Mouse (Mus musculus): ENCODE measurements around the gene Atf5. TPM values are rescaled to one million over a fixed set of nuclear protein-coding genes. Genes with fewer than 3 reads are reported as not detected.

Gene Atf5
- polyA plus RNA-seq, 1 experiment from 2014 or later: 1.8 TPM

GRCm38 (mm10) chr7:44826771-44827170 lies 10.3 kb upstream of the Atf5 start:
- H3K4me3 ChIP-seq (ENCODE audit: control insufficient read depth in 1 of 2, insufficient read depth in 1 of 2, low read depth in 1 of 2, low read length in 2 of 2): no peak overlapping the region
- no peak overlapping the region for H3K4me2 ChIP-seq (ENCODE audit: low read length)
- no peak for ATAC-seq (ENCODE audit: insufficient number of reproducible peaks, insufficient read depth, low FRiP score, low read depth)
- H3K9ac ChIP-seq (ENCODE audit: low read length): peak overlapping the region; percentile 34; the same call in 1 of the 2 replicates
- 90% methylated on average over 3 of the region's 3 CpGs for WGBS
- H3K9me3 ChIP-seq (ENCODE audit: control insufficient read depth, low read length): no peaks in the 10 kb centered on the region
- H3K27ac ChIP-seq (replicated peaks in 1 of 2; ENCODE audit: control insufficient read depth in 1 of 2, insufficient read depth in 1 of 2, low read depth in 2 of 2, low read length in 2 of 2): no peak overlapping the region
- peaks cover 46% of the 10 kb centered on the region for H3K36me3 ChIP-seq (ENCODE audit: control insufficient read depth, insufficient read depth, low read length)
- peaks cover 0 to 26% of the 10 kb centered on the region in 2 experiments; a peak in 1 of 4 replicates for H3K4me1 ChIP-seq (ENCODE audit: control insufficient read depth in 2 of 2, insufficient read depth in 2 of 2, low read length in 2 of 2)
- H3K27me3 ChIP-seq (ENCODE audit: control insufficient read depth, insufficient read depth, low read length): no peaks in the 10 kb centered on the region

GRCm38 (mm10) chr7:44824872-44825271 lies 8.4 kb upstream of the Atf5 start:
- Histone ChIP-seq H3K27ac (replicated peaks in 1 of 2; ENCODE audit: control insufficient read depth in 1 of 2, insufficient read depth in 1 of 2, low read depth in 2 of 2, low read length in 2 of 2) (no peak overlapping the region), H3K4me3 (ENCODE audit: control insufficient read depth in 1 of 2, insufficient read depth in 1 of 2, low read depth in 1 of 2, low read length in 2 of 2) (no peak overlapping the region), H3K4me1 (ENCODE audit: control insufficient read depth in 2 of 2, insufficient read depth in 2 of 2, low read length in 2 of 2) (peaks cover 1 to 44% of the 10 kb centered on the region in 2 experiments; a peak in 3 of 4 replicates), H3K9me3 (ENCODE audit: control insufficient read depth, low read length) (no peaks in the 10 kb centered on the region), H3K4me2 (ENCODE audit: low read length) (no peak overlapping the region), H3K9ac (ENCODE audit: low read length) (no peak overlapping the region), H3K36me3 (ENCODE audit: control insufficient read depth, insufficient read depth, low read length) (peaks cover 28% of the 10 kb centered on the region), H3K27me3 (ENCODE audit: control insufficient read depth, insufficient read depth, low read length) (no peaks in the 10 kb centered on the region)
- WGBS: 25% methylated on average over 3 of the region's 3 CpGs
- no peak for ATAC-seq (ENCODE audit: insufficient number of reproducible peaks, insufficient read depth, low FRiP score, low read depth)

- Histone ChIP-seq H3K9me3 (ENCODE audit: control insufficient read depth, low read length) (no peaks in the 10 kb centered on the region), H3K27ac (replicated peaks in 1 of 2; ENCODE audit: control insufficient read depth in 1 of 2, insufficient read depth in 1 of 2, low read depth in 2 of 2, low read length in 2 of 2) (no peak overlapping the region), H3K4me2 (ENCODE audit: low read length) (no peak overlapping the region), H3K27me3 (ENCODE audit: control insufficient read depth, insufficient read depth, low read length) (no peaks in the 10 kb centered on the region), H3K4me3 (ENCODE audit: control insufficient read depth in 1 of 2, insufficient read depth in 1 of 2, low read depth in 1 of 2, low read length in 2 of 2) (no peak overlapping the region), H3K9ac (ENCODE audit: low read length) (no peak overlapping the region), H3K36me3 (ENCODE audit: control insufficient read depth, insufficient read depth, low read length) (peaks cover 20% of the 10 kb centered on the region), H3K4me1 (ENCODE audit: control insufficient read depth in 2 of 2, insufficient read depth in 2 of 2, low read length in 2 of 2) (peaks cover 11 to 58% of the 10 kb centered on the region in 2 experiments)
- 46% methylated on average over 7 of the region's 7 CpGs for WGBS
- ATAC-seq (ENCODE audit: insufficient number of reproducible peaks, insufficient read depth, low FRiP score, low read depth): no peak
Measured at GRCm38 (mm10) chr7:44823409-44823808, 7.0 kb upstream of the Atf5 start.

GRCm38 (mm10) chr7:44821666-44822448 lies 5.4 kb upstream of the Atf5 start:
- Histone ChIP-seq H3K4me2 (ENCODE audit: low read length) (no peak overlapping the region), H3K9me3 (ENCODE audit: control insufficient read depth, low read length) (no peaks in the 10 kb centered on the region), H3K4me1 (ENCODE audit: control insufficient read depth in 2 of 2, insufficient read depth in 2 of 2, low read length in 2 of 2) (peaks cover 20 to 72% of the 10 kb centered on the region in 2 experiments), H3K27me3 (ENCODE audit: control insufficient read depth, insufficient read depth, low read length) (no peaks in the 10 kb centered on the region), H3K4me3 (ENCODE audit: control insufficient read depth in 1 of 2, insufficient read depth in 1 of 2, low read depth in 1 of 2, low read length in 2 of 2) (no peak overlapping the region), H3K9ac (ENCODE audit: low read length) (no peak overlapping the region), H3K36me3 (ENCODE audit: control insufficient read depth, insufficient read depth, low read length) (peaks cover 13% of the 10 kb centered on the region; the same call in 1 of the 2 replicates), H3K27ac (replicated peaks in 1 of 2; ENCODE audit: control insufficient read depth in 1 of 2, insufficient read depth in 1 of 2, low read depth in 2 of 2, low read length in 2 of 2) (no peak overlapping the region)
- WGBS: 84% methylated on average over 7 of the region's 7 CpGs
- no peak for ATAC-seq (ENCODE audit: insufficient number of reproducible peaks, insufficient read depth, low FRiP score, low read depth)

GRCm38 (mm10) chr7:44820525-44820924 lies 4.1 kb upstream of the Atf5 start:
- no peak overlapping the region for H3K4me2 ChIP-seq (ENCODE audit: low read length)
- H3K36me3 ChIP-seq (ENCODE audit: control insufficient read depth, insufficient read depth, low read length): peaks cover 10% of the 10 kb centered on the region; the same call in 1 of the 2 replicates
- no peaks in the 10 kb centered on the region for H3K27me3 ChIP-seq (ENCODE audit: control insufficient read depth, insufficient read depth, low read length)
- no peak overlapping the region for H3K4me3 ChIP-seq (ENCODE audit: control insufficient read depth in 1 of 2, insufficient read depth in 1 of 2, low read depth in 1 of 2, low read length in 2 of 2)
- H3K9ac ChIP-seq (ENCODE audit: low read length): no peak overlapping the region
- WGBS: 74% methylated on average over 3 of the region's 3 CpGs
- no peak for ATAC-seq (ENCODE audit: insufficient number of reproducible peaks, insufficient read depth, low FRiP score, low read depth)
- H3K4me1 ChIP-seq (ENCODE audit: control insufficient read depth in 2 of 2, insufficient read depth in 2 of 2, low read length in 2 of 2): peaks cover 20 to 67% of the 10 kb centered on the region in 2 experiments
- H3K9me3 ChIP-seq (ENCODE audit: control insufficient read depth, low read length): no peaks in the 10 kb centered on the region
- H3K27ac ChIP-seq (replicated peaks in 1 of 2; ENCODE audit: control insufficient read depth in 1 of 2, insufficient read depth in 1 of 2, low read depth in 2 of 2, low read length in 2 of 2): no peak overlapping the region; a peak in 1 of 4 replicates

- H3K9me3 ChIP-seq (ENCODE audit: control insufficient read depth, low read length): no peaks in the 10 kb centered on the region
- H3K27ac ChIP-seq (replicated peaks in 1 of 2; ENCODE audit: control insufficient read depth in 1 of 2, insufficient read depth in 1 of 2, low read depth in 2 of 2, low read length in 2 of 2): no peak overlapping the region
- no peak for ATAC-seq (ENCODE audit: insufficient number of reproducible peaks, insufficient read depth, low FRiP score, low read depth)
- 39% methylated on average over 5 of the region's 5 CpGs for WGBS
- H3K27me3 ChIP-seq (ENCODE audit: control insufficient read depth, insufficient read depth, low read length): no peaks in the 10 kb centered on the region
- peak overlapping the region; percentile 95 for H3K9ac ChIP-seq (ENCODE audit: low read length)
- H3K4me1 ChIP-seq (ENCODE audit: control insufficient read depth in 2 of 2, insufficient read depth in 2 of 2, low read length in 2 of 2): peaks cover 22 to 71% of the 10 kb centered on the region in 2 experiments
- H3K4me3 ChIP-seq (ENCODE audit: control insufficient read depth in 1 of 2, insufficient read depth in 1 of 2, low read depth in 1 of 2, low read length in 2 of 2): peak overlapping the region in 1 of 2 experiments; percentile 6; a peak in 1 of 4 replicates
- H3K36me3 ChIP-seq (ENCODE audit: control insufficient read depth, insufficient read depth, low read length): peaks cover 10% of the 10 kb centered on the region; the same call in 1 of the 2 replicates
- H3K4me2 ChIP-seq (ENCODE audit: low read length): peak overlapping the region; percentile 91; the same call in 1 of the 2 replicates
Measured at GRCm38 (mm10) chr7:44819863-44820262, 3.4 kb upstream of the Atf5 start.

- Histone ChIP-seq H3K9me3 (ENCODE audit: control insufficient read depth, low read length) (no peaks in the 10 kb centered on the region), H3K4me1 (ENCODE audit: control insufficient read depth in 2 of 2, insufficient read depth in 2 of 2, low read length in 2 of 2) (peaks cover 22 to 71% of the 10 kb centered on the region in 2 experiments), H3K4me3 (ENCODE audit: control insufficient read depth in 1 of 2, insufficient read depth in 1 of 2, low read depth in 1 of 2, low read length in 2 of 2) (peak overlapping the region in 1 of 2 experiments; percentile 85; a peak in 1 of 4 replicates), H3K4me2 (ENCODE audit: low read length) (peak overlapping the region; percentile 91), H3K27ac (replicated peaks in 1 of 2; ENCODE audit: control insufficient read depth in 1 of 2, insufficient read depth in 1 of 2, low read depth in 2 of 2, low read length in 2 of 2) (no peak overlapping the region), H3K27me3 (ENCODE audit: control insufficient read depth, insufficient read depth, low read length) (no peaks in the 10 kb centered on the region), H3K36me3 (ENCODE audit: control insufficient read depth, insufficient read depth, low read length) (peaks cover 11% of the 10 kb centered on the region; the same call in 1 of the 2 replicates), H3K9ac (ENCODE audit: low read length) (peak overlapping the region; percentile 95; the same call in 1 of the 2 replicates)
- no peak for ATAC-seq (ENCODE audit: insufficient number of reproducible peaks, insufficient read depth, low FRiP score, low read depth)
- WGBS: 95% methylated on average over 2 of the region's 2 CpGs
Measured at GRCm38 (mm10) chr7:44819391-44819790, 2.9 kb upstream of the Atf5 start.

Measured in heart, embryonic 14.5 days (tissue).